Mouse (Mus musculus) common myeloid progenitor, adult 5-6 weeks (primary cell): ENCODE measurements around the gene Adamts3. TPM values are rescaled to one million over a fixed set of nuclear protein-coding genes. Genes with fewer than 3 reads are reported as not detected.

Experiments used
- ATAC-seq: replicated peaks from 2 replicates; pipeline ENCODE4 v1.8.0; 2016; ENCODE audit warnings: low read depth, mild to moderate bottlenecking, moderate TSS enrichment, inconsistent platforms; ENCODE audit not compliant: poor library complexity, severe bottlenecking
- total RNA-seq: library from RNA; stranded (forward); fragments of 200-1000, 187-1606 nt; gene quantifications from 2 replicates; pipeline ENCODE4 v1.2.3, GENCODE M21; 2017

Adamts3 gene
- total RNA-seq, 1 experiment from 2014 or later, result 13.4 TPM

DNA sequence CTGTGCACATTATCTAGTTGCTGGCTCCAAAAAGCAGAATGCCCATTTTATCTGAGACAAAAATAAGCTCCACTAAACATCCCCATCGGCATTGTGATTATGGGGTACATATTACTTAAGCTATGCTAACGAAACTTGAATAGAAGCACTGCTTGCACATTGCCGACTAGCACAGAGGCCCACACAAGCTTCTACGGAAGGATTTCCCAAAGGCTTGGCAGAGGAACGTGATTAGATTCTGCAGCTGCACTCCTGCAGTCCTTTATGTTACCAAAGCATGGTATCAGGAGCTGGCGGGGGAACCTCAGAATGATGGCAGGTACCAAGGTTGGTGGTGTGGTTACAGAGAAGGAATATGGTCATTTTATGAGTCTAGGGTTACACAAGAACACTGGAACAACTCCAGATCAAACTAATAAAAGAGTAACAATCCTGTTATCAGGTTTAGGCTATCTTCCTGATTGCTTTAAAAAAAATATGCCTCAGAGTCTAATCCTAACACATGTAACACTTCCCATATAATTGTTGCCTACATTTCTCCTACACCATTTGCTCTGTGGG lies 155.6 kb downstream of the Adamts3 start:
- ATAC-seq, result no peak

DNA sequence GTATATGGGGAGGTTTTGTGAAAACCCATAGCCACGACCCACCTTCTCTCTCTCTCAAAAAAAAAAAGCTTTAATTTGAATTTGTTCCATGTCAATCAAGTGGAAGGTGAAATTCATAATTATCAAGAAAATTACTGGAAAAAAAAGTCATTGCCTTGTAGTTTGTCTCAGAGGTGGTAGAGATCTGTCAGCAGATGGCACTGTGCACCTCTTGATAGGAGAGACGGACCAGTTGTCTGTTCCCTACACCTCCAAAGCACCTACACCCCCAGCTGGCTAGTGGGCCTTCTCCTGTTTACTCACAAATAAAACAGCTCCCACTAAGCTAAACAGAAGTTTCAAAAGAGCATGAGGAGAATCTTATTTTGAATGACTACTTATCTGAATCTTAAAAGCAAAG lies 168.6 kb downstream of the Adamts3 start:
- ATAC-seq, result no peak

DNA sequence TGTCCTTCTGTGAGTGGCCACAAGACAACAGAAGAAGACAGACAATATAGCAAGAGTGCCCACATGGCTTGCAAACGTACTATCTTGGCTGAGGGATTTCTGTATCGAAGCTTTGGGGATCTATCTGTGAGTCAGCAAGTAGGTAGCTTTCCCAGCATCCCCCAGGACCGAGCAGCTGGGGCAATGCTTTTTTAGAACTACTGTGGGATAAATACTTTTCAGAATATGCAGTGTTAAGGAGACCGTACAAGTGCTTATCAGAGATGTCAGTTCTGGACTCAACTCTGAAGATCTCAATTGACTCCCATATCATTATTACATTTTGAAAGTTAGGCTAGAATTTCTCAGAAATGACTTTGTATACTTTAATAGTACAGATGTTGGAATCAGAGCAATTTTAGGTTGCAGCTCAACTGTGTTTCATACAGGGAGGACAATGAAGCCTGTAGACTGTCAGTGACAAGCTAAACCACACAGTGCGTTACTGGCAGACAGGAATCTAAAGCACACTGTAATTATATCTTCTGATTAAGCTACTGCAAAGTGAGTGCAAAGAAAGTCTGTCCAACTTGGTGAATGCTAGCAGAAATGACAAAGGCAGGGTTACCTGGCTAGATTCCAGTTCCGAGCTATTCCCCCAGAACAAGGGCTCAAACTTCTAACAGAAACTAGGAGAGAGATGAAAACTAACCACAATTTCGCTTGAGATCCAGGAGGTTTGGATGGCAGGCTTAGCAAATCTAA lies 171.8 kb downstream of the Adamts3 start:
- no peak for ATAC-seq

DNA sequence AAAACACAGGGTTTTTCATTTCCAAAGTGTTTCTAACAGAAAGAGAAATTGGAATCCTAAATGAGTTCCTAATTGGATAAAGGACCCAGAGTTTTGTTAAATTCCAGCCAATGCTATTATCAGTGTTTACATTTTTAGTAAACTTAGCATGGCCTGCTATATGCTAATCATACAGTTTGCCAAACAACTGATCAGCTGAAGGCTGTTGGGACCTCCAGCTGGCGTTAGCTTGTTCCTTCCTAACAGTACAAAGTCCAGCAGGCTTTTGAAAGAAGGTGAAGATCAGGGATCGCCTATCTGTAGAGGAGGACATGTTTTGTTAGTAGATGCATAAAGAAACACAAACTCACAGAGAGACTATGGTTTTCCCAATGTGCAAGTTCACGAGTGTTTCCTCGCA lies 173.7 kb downstream of the Adamts3 start:
- no peak for ATAC-seq

DNA sequence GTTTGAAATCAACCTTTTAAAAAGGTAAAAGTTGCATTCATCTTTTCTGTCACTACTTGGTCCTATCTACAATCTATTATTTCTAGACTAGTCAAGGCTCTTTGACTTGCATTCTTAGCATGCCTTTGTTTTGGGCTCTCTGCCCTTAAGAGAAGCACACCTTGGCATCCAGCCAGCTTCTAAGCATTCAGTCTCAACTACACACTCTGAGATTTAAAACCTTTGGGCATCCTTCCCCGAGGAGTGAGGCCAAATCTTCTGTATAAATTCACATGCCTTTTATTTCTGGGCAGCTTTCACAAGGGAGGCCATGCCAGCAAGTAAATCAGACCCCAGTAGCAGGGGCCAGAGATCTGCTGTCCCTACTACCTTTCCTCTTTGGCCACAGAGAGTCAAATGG lies 178.9 kb downstream of the Adamts3 start:
- no peak for ATAC-seq

DNA sequence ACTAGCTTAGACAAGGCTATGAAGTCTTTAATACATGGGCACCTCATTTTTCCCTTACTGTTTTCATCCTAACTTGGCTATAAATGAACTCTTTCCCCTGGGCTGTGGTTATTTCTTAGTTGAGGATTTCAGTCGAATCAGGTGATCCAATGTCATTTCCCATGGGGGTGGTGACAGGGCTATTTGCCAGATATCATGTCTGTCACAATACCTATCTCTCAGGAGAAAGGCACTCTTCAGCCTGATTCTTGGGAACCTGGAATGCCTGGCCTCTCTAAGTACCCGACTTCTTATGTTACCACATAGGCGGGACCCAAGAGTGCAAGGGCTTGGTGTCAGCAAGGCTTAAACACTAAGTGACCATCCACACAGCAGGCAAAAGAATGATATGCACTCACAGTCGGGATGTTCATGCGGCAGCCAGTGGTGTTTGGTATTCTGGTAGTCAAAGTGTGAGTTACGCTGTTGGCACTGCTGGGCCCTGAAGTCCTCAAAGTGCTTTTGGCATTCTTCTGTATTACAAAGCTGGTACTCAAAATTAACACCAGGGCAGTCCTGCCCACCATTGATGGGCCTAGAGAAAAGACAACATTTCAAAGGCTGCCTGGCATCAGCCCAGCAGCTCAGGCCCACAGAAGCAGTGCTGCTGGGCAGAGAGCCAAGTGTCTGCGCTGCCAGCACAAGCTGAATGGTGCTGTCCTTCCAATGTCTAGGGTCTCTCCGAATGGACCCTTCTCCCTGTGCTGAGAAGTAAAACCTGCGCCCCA lies 181.7 kb downstream of the Adamts3 start:
- ATAC-seq, result no peak

DNA sequence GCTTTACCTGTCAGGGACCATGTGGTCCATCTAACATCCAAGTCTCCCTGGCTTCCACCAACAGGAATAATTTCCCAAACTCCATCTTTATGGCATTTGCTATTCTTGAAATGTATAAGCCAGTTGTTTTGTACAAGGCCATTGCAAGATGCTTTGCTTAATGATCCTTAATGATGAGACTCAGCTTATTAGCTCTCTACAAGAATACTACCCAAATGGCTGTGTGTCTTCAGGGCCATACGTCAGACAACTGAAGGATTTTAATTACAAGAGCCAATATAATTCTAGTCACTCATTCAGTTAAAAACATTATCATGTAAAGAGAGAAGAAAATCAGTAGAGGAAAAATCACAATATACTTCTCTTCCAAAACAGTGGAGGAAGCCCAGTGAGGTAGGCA lies 195.3 kb downstream of the Adamts3 start:
- no peak for ATAC-seq

DNA sequence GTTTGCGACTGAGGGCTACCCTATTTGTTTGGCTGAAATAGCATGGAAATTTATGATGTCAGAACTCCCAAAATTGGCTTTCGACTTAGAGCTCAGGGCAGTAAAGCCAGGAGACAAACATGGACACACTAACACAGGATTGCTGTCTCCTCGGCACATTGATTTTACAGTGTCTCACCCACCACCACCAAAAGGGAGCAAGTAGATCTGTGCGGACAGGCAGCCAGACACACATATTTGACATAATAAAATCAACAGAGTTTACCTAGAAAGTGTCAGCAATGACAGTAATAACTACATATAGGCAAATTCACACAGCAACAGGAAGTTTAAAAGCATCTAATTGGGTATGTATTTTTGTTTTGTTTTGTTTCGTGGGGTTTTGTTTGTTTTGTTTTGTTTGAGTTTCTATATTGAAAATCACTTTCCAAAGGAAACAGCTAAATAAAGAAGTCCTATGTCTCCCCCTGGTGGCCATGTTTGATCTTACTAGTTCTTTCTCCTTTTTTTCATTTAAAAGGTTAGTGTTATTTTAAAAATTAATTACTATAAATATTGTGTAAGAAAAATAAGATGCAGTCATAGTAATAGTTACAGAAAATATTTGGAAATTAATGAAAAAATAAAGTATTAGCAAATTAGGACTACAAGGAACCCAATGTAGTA lies 203.1 kb downstream of the Adamts3 start:
- ATAC-seq, result peak; percentile 65; the same call in 1 of the 2 replicates

DNA sequence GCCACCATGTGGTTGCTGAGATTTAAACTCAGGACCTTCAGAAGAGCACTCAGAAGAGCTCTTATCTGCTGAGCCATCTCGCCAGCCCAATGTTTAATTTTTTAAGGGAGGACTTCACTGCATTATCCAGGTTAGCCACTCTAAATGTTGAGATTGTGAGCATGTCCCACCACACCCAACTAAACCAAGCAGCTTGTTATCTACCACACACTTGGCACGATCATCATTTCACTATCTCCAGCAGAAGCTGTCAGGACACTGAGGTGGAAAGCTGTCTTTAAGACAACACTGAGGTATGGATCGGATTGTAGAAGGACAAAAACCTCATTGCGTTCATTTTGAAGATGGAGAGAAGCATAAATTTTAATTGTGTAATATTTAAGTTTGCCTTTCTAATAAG lies 205.0 kb downstream of the Adamts3 start:
- ATAC-seq, result no peak

DNA sequence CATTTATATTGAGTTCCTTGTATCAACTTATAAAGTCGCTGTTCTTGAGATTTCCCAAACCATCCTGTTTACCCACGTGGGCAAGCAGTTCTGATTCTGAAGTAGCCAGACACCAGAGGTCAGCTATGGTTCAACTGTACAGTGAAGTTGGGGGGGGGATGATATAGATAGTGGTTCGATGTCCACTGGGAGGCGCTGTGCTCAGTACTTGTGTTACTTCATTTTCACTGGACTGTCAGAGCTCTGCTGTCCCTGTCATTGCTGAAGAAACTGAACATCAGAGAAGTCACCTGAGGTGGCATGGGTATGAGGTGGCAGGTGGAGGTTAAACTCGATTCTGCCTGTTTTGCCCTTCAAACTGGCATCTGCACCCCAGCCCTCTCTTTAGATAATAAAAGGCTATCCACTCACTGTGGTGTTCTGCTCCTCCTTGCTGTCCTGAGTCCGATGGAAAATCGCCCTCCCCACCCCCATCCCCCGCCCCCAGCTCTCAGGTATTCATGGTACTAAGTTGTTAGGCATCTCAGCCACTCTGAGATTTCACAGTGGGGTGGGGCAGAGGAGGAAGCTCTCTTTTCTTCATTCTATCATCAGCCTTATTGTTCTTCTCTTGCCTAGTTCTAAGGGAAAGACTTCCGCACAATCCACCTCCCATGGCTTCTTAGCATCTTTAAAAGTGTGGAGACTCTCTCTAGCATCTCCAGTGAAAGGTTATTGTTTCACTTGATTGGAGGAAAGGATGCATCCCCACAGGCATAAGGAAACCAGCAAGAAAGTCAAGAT lies 208.9 kb downstream of the Adamts3 start:
- ATAC-seq, result no peak

DNA sequence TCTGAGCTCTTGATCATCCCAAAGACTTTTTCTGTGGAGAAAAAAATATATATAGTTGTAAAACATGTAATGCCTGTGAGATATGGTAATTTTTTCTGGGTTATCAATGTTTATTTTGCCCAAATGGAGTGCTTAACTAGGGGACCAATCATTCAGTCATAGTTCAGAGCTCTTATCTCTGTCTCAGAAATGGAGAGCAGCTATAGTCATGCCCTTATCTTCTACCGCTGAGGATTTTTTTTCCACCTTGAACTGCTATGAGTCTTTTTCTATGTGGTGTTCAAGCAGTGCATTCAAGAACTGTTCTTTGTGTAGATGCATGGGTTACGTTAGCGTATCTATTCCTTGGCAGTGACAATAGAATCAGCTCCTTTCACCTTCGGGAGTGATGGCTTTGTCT lies 210.2 kb downstream of the Adamts3 start:
- ATAC-seq, result no peak

DNA sequence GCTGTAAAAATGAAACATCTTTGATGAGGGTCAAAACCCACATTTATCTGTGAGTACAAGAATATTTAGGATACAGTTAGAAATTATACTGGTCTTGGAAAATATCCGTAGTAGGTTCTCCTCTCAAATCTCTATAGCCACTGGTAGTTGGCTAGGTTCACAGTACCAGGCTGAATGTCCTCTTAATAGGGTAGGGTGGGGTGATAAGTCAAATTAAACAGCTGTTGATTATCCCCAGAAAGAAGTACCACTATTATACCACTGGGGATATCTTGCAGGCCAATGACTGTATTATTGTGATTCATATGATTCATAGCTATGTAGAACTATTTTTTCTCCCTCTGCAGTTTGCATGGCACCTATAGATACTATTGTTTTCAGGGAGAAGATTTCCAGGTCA lies 228.8 kb downstream of the Adamts3 start:
- ATAC-seq, result no peak

DNA sequence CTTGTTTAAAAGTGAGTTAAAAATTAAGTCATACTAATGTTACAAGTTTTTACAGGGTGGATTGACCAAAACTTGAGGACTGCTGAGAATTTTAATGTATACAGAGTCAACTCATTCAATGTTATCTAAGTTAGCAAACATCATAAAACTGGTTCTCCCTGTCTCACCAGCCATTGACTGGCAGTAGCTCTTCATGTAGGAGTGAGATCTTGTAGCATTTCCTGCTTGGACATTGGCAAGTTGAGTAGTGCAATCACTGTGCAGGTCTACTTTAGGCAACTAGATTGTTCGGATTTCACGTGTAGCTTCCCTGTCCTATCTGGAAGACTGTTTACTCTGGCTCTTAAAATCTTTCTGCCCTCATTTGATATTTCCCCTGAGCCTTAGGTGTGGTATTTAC lies 229.3 kb downstream of the Adamts3 start:
- ATAC-seq, result no peak

DNA sequence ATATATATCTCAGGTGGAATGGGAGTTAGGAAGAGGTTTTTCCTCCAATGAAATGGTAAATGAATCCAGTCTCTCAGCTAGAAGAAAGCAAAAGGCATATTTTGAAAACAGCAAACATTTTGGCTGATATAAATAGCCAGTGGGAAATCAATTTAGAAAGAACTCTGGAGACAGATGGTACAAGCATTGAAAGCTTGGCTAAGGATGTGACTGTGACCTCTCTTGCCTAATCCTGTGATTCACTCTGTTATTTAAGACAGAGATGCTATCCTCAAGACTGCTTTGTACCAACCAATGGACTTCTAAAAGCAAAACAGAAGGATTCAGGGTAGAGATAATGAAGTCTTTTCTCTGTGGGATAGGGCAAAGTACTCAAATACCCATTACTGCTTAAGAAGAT lies 236.2 kb downstream of the Adamts3 start:
- no peak for ATAC-seq

DNA sequence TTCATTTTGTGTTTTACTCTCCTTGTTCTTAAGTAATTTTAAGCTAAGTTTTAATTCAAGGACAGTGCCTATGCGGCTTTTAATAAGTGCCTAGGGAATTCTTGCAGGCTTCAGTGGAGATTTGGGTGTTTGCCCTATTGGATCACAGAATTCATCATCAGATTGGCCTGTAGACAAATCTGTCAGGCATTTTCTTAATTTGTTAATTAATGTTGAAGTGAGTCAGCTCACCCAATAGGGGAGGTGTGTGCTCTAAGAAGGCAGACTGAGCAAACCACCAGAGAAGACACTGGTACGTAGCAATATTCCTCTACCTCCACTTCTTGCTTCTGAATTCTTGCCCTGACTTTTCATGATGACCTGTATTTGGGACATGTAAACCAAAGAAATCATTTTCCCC lies 247.7 kb downstream of the Adamts3 start:
- no peak for ATAC-seq

DNA sequence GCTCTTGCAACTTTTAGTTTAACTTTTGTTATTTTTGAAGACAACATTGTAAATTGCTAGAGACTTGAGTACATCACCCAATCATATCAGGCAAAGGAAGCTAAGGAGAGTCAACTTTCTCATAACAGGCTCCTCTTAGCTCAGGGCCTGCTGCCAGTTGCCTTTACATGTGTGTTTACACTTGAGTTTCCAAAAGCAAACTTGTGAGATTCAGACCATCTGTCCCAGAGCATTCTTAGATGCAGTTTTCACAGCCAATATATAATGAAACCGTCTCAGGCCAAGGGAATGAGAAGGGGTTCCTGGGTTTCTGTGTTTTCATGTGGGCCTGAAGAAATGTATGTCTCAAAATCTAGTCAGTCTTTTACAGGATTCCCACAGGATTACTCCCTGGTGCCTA lies 251.5 kb downstream of the Adamts3 start:
- ATAC-seq, result no peak
